Mouse (Mus musculus) neural tube, postnatal 0 days (tissue): ENCODE results near the gene Vmn1r169. TPM values are rescaled to one million over a fixed set of nuclear protein-coding genes. Genes with fewer than 3 reads are reported as not detected.

Experiments
- polyA plus RNA-seq: library from polyadenylated mRNA; unstranded; fragments of >200 nt; fragmentation: Nextera tagmentation; extraction: Ambion mirVana; gene quantifications from 2 replicates; pipeline ENCODE4 v1.2.1, GENCODE M21; 2015

Gene Vmn1r169
- not detected in 2 replicates for polyA plus RNA-seq

GRCm38 (mm10) chr7:23575226-23575625 lies at the start of gene Vmn1r169:
Gene Vmn1r169 (plus strand): TSS chr7:23575526.

GRCm38 (mm10) chr7:23539432-23539831 lies 35.9 kb upstream of the Vmn1r169 start, which contains the start of gene Vmn1r168:
Gene Vmn1r168 (plus strand): TSS chr7:23539732.

GRCm38 (mm10) chr7:23605875-23606274 lies 30.5 kb downstream of the Vmn1r169 start, which contains the start of gene Vmn1r170:
Gene Vmn1r170 (plus strand): TSS chr7:23606175.

Other genes with a start within 250 kb of the Vmn1r169 start
- not detected in 2 replicates for gene Nlrp5, start 189.6 kb upstream of the Vmn1r169 start, polyA plus RNA-seq
- not detected in 2 replicates for gene Vmn1r167, start 68.3 kb upstream of the Vmn1r169 start, polyA plus RNA-seq
- not detected in 2 replicates for gene Vmn1r168, start 35.8 kb upstream of the Vmn1r169 start, polyA plus RNA-seq
- not detected in 2 replicates for gene Vmn1r170, start 30.6 kb downstream of the Vmn1r169 start, polyA plus RNA-seq
- gene Vmn1r171, start 55.2 kb downstream of the Vmn1r169 start, polyA plus RNA-seq, result not detected in 2 replicates
- gene Vmn1r172, start 82.8 kb downstream of the Vmn1r169 start, polyA plus RNA-seq, result not detected in 2 replicates
- not detected in 2 replicates for gene Vmn1r173, start 125.2 kb downstream of the Vmn1r169 start, polyA plus RNA-seq
- not detected in 2 replicates for gene Vmn1r174, start 176.7 kb downstream of the Vmn1r169 start, polyA plus RNA-seq
- gene Vmn1r175, start 235.1 kb downstream of the Vmn1r169 start, polyA plus RNA-seq, result not detected in 2 replicates